Mouse (Mus musculus) G1E (cell line): Measurements from ENCODE around the gene Mknk1.

Source experiments
- CTCF ChIP-seq: IDR thresholded peaks from 2 replicates; pipeline ENCODE4 v1.5.1; 2012; ENCODE audit warnings: low read depth, low read length, inconsistent platforms, mixed read lengths
- GATA1 ChIP-seq: IDR thresholded peaks from 2 replicates; pipeline ENCODE4 v1.6.1; 2012; ENCODE audit warnings: borderline replicate concordance, low read length, inconsistent platforms, mixed read lengths

DNA sequence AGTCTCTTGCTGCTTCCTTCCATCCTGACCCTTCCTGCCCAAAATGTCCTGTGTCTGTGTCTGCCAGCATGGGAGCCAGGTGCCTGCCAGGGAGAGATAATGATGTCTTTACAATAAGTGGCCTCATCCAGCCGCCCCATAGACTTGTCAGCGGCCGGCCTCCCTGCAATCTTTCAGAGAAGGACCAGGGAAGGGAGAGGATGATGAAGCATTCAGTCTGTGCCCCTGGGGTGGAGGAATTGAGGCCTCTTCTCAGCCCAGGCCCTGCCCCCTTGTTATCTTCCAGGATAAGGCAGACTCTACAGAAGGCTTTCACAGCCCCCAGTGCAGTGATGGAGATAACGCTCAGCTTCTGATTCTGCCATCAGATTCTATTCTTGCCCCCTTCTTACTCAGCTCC, 17.3 kb downstream of the Mknk1 start:
- no peak for TF ChIP-seq CTCF
- TF ChIP-seq GATA1, result no peak
